Mouse (Mus musculus): ENCODE measurements around the gene Gm9970.

Gm9970 gene

DNA sequence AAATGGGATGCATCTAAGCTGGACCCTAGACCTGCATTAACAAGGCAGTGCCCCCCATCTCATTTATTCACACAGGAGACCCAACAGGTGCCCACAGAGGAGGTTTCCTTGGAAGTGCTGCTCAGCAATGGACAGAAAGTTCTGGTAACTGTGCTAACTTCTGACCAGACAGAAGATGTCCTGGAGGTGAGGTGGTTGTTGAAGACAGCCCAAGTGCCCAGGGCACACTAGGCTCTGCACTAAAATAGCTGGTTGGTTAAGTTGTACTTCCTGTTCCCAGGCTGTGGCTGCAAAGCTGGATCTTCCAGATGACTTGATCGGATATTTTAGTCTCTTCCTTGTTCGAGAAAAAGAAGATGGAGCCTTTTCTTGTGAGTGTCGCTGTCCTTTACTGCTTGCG is 45.4 kb downstream of the Gm9970 start:
- DNase-seq (ENCODE audit: low spot score in 2 of 2) = no peak

DNA sequence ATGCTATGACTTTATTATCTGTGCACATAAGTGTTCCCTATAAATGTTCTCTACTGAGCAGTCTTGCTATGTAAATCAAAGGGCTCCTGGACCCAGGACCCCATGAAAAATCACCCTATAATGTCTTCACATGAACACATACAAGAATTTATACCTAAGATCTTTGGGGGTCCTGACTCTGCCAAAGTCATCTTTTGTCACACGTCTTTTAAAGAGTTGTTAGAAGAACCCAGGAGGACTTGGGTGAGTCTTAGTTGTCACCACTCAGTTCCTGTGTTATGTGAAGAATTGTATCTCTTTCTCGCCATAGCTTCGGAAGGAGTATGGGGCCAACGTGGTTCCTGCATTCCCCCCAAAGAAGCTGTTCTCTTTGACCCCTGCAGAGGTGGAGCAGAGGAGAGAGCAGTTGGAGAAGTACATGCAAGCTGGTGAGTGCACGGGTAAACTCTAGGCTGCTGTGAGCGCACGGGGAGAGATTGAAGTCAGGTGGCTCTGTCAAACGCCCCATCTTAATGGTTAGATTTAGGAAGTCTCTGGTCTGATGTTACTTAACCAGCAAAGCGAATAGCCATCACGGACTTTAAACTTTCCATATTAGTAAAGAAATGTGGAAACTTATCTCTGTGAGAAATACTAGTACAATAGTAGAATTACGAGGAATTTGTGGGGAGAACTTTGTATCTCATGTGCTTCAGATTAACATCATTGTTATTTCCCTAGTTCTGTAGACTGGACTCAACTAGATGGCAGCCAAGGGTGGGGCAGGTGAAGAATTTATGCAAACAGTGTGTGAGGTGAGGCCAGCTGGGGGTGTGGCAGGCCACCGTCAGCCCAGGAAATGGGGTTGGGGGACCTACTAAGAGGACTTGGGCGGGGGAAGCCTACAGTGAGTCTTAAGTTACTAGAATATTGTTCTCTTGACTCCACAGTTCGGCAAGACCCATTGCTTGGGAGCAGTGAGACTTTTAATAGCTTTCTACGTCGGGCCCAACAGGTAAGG is 46.2 kb downstream of the Gm9970 start:
- DNase-seq (ENCODE audit: low spot score in 2 of 2) = no peak

GRCm38 (mm10) chr5:31193631-31194281 is 47.3 kb downstream of the Gm9970 start:
- DNase-seq (ENCODE audit: low spot score in 2 of 2) = no peak

GRCm38 (mm10) chr5:31192939-31193630 is 47.9 kb downstream of the Gm9970 start, which contains the start of the genes Snx17 and Eif2b4:
Gene Snx17 (plus strand): TSS chr5:31193227.
Gene Eif2b4 (minus strand): TSS chr5:31193430.
- DNase-seq (ENCODE audit: low spot score in 2 of 2) = peak; percentile 98 to 100

GRCm38 (mm10) chr5:31192045-31192938 is 48.7 kb downstream of the Gm9970 start:
- no peak for DNase-seq (ENCODE audit: low spot score in 2 of 2)

Data from thymus, postnatal 10 days (tissue).